Mouse (Mus musculus) E14TG2a.4 (cell line): ENCODE data around the gene Tmem135.
"Not testable (repeated sequence)": the region's sequence is repeated elsewhere in the genome, so short reads cannot be mapped to it uniquely, and the experiment has no call there.

Experiments
- CTCF ChIP-seq: conservative IDR thresholded peaks from 2 replicates; pipeline ENCODE4 v1.5.1; 2014; ENCODE audit warnings: low read length
- NANOG ChIP-seq: IDR thresholded peaks from 2 replicates; pipeline ENCODE4 v1.6.1; 2014; ENCODE audit warnings: borderline replicate concordance, low read length, mixed read lengths

- not testable (repeated sequence) for TF ChIP-seq CTCF, NANOG
These were observed 81.3 kb downstream of the Tmem135 start for GRCm38 (mm10) chr7:89322741-89323140.
